Mouse (Mus musculus) midbrain, embryonic 11.5 days (tissue): ENCODE results near the gene Gm595. TPM values are rescaled to one million over a fixed set of nuclear protein-coding genes. Genes with fewer than 3 reads are reported as not detected.

Source experiments
- polyA plus RNA-seq: library from polyadenylated mRNA; unstranded; fragments of >200 nt; fragmentation: Nextera tagmentation; extraction: Ambion mirVana; gene quantifications from 2 replicates; pipeline ENCODE4 v1.2.1, GENCODE M21; 2014

Gene Gm595
- polyA plus RNA-seq, 1 experiment from 2014 or later, result not detected

Other genes with a start within 250 kb of the Gm595 start
- gene Gpr119, start 203.2 kb downstream of the Gm595 start, polyA plus RNA-seq, result not detected in 2 replicates
- gene Rbmx2, start 182.7 kb downstream of the Gm595 start, polyA plus RNA-seq, result 25.2 and 25.3 TPM in 2 replicates